Mouse (Mus musculus) limb, embryonic 14.5 days (tissue): ENCODE data around the gene Foxa3. TPM values are rescaled to one million over a fixed set of nuclear protein-coding genes. Genes with fewer than 3 reads are reported as not detected.

Source experiments
- ATAC-seq: fragments of 200-750 bp; cut with Nextera tagmentation; 2 replicates; pipeline ENCODE4 v1.8.0; 2017; ENCODE audit warnings: low read depth, moderate number of reproducible peaks, moderate TSS enrichment; ENCODE audit not compliant: low FRiP score
- DNase-seq: peaks from one replicate; pipeline ENCODE4 v3.0.0-alpha.2; 2015; ENCODE audit warnings: low spot score
- H3K27ac ChIP-seq: fragments of 300-500 bp; sonication (generic); replicated peaks from 2 replicates; pipeline ENCODE4 v1.5.1; 2014; ENCODE audit warnings: low read depth, mild to moderate bottlenecking, low read length, moderate library complexity, mixed read lengths
- H3K27me3 ChIP-seq: fragments of 300-500 bp; sonication (generic); 2 replicates; pipeline ENCODE4 v1.6.1; 2014; ENCODE audit warnings: low read length, mixed read lengths; ENCODE audit not compliant: control insufficient read depth, insufficient read depth
- H3K36me3 ChIP-seq: fragments of 300-500 bp; sonication (generic); 2 replicates; pipeline ENCODE4 v1.6.1; 2014; ENCODE audit warnings: mild to moderate bottlenecking, low read length, moderate library complexity, mixed read lengths; ENCODE audit not compliant: control insufficient read depth, insufficient read depth
- H3K4me1 ChIP-seq: fragments of 300-500 bp; sonication (generic); 2 replicates; pipeline ENCODE4 v1.6.1; 2014; ENCODE audit warnings: antibody characterized with exemption, low read length, mixed read lengths; ENCODE audit not compliant: control insufficient read depth, insufficient read depth
- H3K4me2 ChIP-seq: fragments of 300-500 bp; sonication (generic); replicated peaks from 2 replicates; pipeline ENCODE4 v1.6.1; 2014; ENCODE audit warnings: low read depth, mild to moderate bottlenecking, low read length, moderate library complexity; ENCODE audit not compliant: severe bottlenecking
- H3K4me3 ChIP-seq: fragments of 300-500 bp; sonication (generic); replicated peaks from 2 replicates; pipeline ENCODE4 v1.5.1; 2014; ENCODE audit warnings: low read length
- H3K9ac ChIP-seq: fragments of 300-500 bp; sonication (generic); 2 replicates; pipeline ENCODE4 v1.6.1; 2014; ENCODE audit warnings: mild to moderate bottlenecking, low read depth, low read length, moderate library complexity; ENCODE audit not compliant: severe bottlenecking
- H3K9me3 ChIP-seq: fragments of 300-500 bp; sonication (generic); 2 replicates; pipeline ENCODE4 v1.6.1; 2016; ENCODE audit warnings: low read length; ENCODE audit not compliant: control insufficient read depth
- POLR2A ChIP-seq: fragments of 200-500 bp; IDR thresholded peaks from 2 replicates; pipeline ENCODE4 v1.8.0; 2012; ENCODE audit warnings: inconsistent platforms, mild to moderate bottlenecking, moderate library complexity, borderline replicate concordance; ENCODE audit not compliant: insufficient read depth, insufficient read length; ENCODE audit errors: extremely low read depth
- WGBS: fragments of 180-500 bp; shearing (Covaris S2); extraction: QIAGEN DNeasy Blood & Tissue Kit; methylation state at CpG from one replicate; pipeline ENCODE4 v1.1.7; 2014; 5-methylcytosine and 5-hydroxymethylcytosine counted together
- polyA plus RNA-seq, 2 experiments: library from polyadenylated mRNA; depleted of rRNA in 1 of 2; stranded (reverse) in 1 of 2; unstranded in 1 of 2; fragments of >200 nt; fragmentation: Nextera tagmentation in 1 of 2; extraction: Ambion mirVana in 1 of 2; gene quantifications; 2 replicates each; pipeline versions ENCODE4 v1.2.1 to v1.2.3; 2012 to 2014

Gene Foxa3
- polyA plus RNA-seq, 2 experiments = 3.2 to 5.3 TPM

DNA sequence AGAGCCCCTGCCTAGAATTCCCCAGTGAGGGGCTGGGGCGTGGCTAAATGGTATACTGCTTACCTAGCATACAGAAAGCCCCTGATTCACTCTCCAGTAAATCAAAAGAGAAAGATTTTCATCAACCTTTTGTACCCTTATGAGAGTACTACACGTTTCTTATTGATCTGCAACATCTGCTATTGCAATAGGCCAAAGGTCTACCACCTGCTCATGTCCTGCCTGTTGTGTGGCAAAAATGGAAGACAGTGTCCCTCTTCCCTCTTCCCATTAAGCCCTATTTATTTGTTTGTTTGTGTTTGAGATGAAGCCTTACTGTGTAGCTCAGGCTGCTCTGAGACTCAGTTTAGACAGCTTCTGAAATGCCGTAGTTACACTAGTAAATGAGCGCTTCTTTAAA is 7.3 kb downstream of the Foxa3 start:
- H3K27ac ChIP-seq = no peak overlapping the region
- DNase-seq = no peak
- H3K27me3 ChIP-seq = peaks cover 3% of the 10 kb centered on the region
- H3K9me3 ChIP-seq = no peaks in the 10 kb centered on the region
- ATAC-seq = no peak
- H3K4me2 ChIP-seq = no peak overlapping the region
- H3K4me3 ChIP-seq = no peak overlapping the region
- H3K36me3 ChIP-seq = no peaks in the 10 kb centered on the region
- 82% methylated on average over 4 of the region's 4 CpGs for WGBS
- H3K4me1 ChIP-seq = peaks cover 13% of the 10 kb centered on the region
- no peak overlapping the region for H3K9ac ChIP-seq
- TF ChIP-seq POLR2A = no peak

DNA sequence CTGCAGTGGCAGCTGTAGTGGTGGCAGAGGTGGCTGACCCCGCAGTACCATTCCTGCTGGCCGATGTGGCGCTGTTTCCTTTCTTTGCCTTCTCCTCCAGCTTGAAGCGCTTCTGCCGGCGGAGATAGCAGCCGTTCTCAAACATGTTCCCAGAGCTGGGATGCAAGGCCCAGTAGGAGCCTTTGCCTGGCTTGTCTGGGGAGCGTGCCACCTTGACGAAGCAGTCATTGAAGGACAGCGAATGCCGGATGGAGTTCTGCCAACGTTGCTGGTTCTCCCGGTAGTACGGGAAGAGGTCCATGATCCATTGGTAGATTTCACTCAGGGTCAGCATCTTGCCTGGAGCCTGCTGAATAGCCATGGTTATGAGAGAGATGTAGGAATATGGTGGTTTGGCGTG is 8.9 kb downstream of the Foxa3 start:
- H3K36me3 ChIP-seq = no peaks in the 10 kb centered on the region
- H3K27ac ChIP-seq = no peak overlapping the region
- no peak for ATAC-seq
- WGBS = 62% methylated on average over 13 of the region's 15 CpGs
- no peak overlapping the region for H3K4me3 ChIP-seq
- peaks cover 13% of the 10 kb centered on the region for H3K4me1 ChIP-seq
- TF ChIP-seq POLR2A = no peak
- no peaks in the 10 kb centered on the region for H3K9me3 ChIP-seq
- H3K9ac ChIP-seq = no peak overlapping the region
- DNase-seq = no peak
- no peaks in the 10 kb centered on the region for H3K27me3 ChIP-seq
- H3K4me2 ChIP-seq = no peak overlapping the region

DNA sequence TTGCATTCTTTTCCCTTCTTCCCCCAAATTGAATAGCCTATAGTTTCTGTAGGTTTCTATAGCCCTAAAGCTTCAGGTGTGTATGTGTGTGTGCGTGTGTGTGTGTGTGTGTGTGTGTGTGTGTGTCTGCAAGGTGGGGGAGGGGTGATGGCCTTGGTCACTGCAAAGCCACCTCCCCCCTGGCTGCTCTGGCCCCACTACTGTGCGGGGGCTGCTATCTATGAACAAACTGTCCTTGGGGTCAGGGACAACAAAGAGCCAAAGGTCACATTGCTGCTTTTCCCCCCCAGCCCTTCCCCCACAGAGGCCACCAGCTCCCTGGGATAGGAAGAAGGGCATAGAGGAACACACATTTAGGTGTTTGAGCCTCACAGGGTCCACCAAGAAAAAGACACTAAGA is 10.5 kb downstream of the Foxa3 start:
- ATAC-seq = no peak
- no peak for TF ChIP-seq POLR2A
- H3K9ac ChIP-seq = no peak overlapping the region
- H3K36me3 ChIP-seq = peaks cover 2% of the 10 kb centered on the region
- H3K4me2 ChIP-seq = peak overlapping the region; percentile 47; the same call in 1 of the 2 replicates
- WGBS = 36% methylated on average over 2 of the region's 2 CpGs
- H3K4me3 ChIP-seq = peak overlapping the region; percentile 32; the same call in 1 of the 2 replicates
- H3K27me3 ChIP-seq = no peaks in the 10 kb centered on the region
- no peaks in the 10 kb centered on the region for H3K9me3 ChIP-seq
- H3K27ac ChIP-seq = peak overlapping the region; percentile 68; the same call in 1 of the 2 replicates
- H3K4me1 ChIP-seq = peaks cover 13% of the 10 kb centered on the region
- no peak for DNase-seq

DNA sequence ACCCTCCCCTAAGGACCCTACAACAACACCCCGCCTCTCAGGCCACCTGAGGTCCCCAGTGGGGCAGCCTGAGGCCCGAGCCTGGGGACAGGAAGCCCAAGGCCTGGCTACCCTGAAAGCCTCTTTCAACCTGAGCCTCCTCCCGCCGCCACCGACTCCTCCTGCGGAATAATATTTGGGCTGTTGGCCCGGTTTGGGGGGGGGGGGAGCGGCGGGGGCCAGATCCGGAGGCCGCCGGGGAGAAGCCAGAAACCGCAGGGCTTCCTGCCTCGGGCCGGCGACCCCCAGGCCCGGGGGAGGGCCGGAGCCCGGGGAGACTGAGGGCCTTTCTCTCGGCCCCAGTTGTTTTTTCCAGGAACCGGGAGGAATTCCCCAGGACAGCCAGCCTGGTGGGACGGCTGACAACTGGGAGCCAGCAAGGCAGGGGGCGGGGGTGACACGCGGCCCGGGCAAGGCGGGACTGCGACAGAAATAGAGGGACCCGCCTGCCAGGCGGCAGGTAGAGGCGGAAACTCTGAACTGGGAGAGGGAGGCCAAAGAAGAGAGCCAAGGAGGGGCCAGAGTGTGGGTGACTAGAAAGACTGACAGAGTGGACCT is 11.2 kb downstream of the Foxa3 start:
- Histone ChIP-seq H3K9me3 (no peaks in the 10 kb centered on the region), H3K4me3 (peak overlapping the region; percentile 32), H3K9ac (peak overlapping the region; percentile 60), H3K27me3 (no peaks in the 10 kb centered on the region), H3K27ac (peak overlapping the region; percentile 68), H3K4me1 (peaks cover 18% of the 10 kb centered on the region), H3K4me2 (peak overlapping the region; percentile 47), H3K36me3 (peaks cover 9% of the 10 kb centered on the region)
- no peak for DNase-seq
- WGBS = 4% methylated on average over 27 of the region's 31 CpGs
- ATAC-seq = peak; percentile 48
- no peak for TF ChIP-seq POLR2A

DNA sequence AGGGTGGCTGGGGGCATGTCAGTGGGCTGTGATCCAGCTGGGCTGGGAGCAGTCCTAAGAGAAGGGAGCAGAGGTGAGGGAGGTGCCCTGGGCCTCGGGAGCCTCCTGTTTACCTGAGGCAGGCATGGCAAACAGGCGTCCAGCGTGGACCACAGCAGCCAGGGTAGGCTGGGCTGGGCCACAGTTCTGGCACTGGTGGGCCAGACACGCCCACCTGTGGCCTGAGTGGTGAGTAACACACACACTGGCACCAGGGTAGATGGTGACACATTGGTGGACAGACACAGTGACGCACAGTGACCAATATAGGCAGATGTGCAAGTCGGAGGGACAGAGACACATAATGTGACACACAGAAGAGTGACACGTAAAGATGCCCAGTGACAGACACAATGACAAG is 12.8 kb downstream of the Foxa3 start:
- Histone ChIP-seq H3K36me3 (peaks cover 24% of the 10 kb centered on the region), H3K9me3 (no peaks in the 10 kb centered on the region), H3K4me3 (no peak overlapping the region), H3K4me1 (peaks cover 32% of the 10 kb centered on the region), H3K9ac (no peak overlapping the region), H3K4me2 (no peak overlapping the region), H3K27ac (no peak overlapping the region), H3K27me3 (no peaks in the 10 kb centered on the region)
- DNase-seq (no peak), ATAC-seq (no peak)
- TF ChIP-seq POLR2A = no peak
- WGBS = 76% methylated on average over 7 of the region's 7 CpGs
